Mouse (Mus musculus) neural tube, embryonic 14.5 days (tissue): ENCODE data around the gene Sgms1. TPM values are rescaled to one million over a fixed set of nuclear protein-coding genes. Genes with fewer than 3 reads are reported as not detected.

Source experiments
- ATAC-seq: fragments of 200-750 bp; cut with Nextera tagmentation; 2 replicates; pipeline ENCODE4 v1.8.0; 2017; ENCODE audit warnings: low read depth, mild to moderate bottlenecking, moderate TSS enrichment, moderate library complexity
- H3K27ac ChIP-seq: fragments of 300-500 bp; sonication (generic); 2 replicates; pipeline ENCODE4 v1.5.1; 2014; ENCODE audit warnings: low read depth, mild to moderate bottlenecking, control low read depth, low read length, moderate library complexity, mixed read lengths
- H3K27me3 ChIP-seq: fragments of 300-500 bp; sonication (generic); 2 replicates; pipeline ENCODE4 v1.6.1; 2014; ENCODE audit warnings: low read length; ENCODE audit not compliant: control insufficient read depth, insufficient read depth
- H3K36me3 ChIP-seq: fragments of 300-500 bp; sonication (generic); 2 replicates; pipeline ENCODE4 v1.6.1; 2014; ENCODE audit warnings: low read length, mixed read lengths; ENCODE audit not compliant: control insufficient read depth, insufficient read depth
- H3K4me1 ChIP-seq: fragments of 300-500 bp; sonication (generic); 2 replicates; pipeline ENCODE4 v1.6.1; 2014; ENCODE audit warnings: low read length; ENCODE audit not compliant: control insufficient read depth, insufficient read depth
- H3K4me2 ChIP-seq: fragments of 300-500 bp; sonication (generic); 2 replicates; pipeline ENCODE4 v1.6.1; 2014; ENCODE audit warnings: mild to moderate bottlenecking, low read depth, low read length, control low read depth
- H3K4me3 ChIP-seq: fragments of 300-500 bp; sonication (generic); 2 replicates; pipeline ENCODE4 v1.5.1; 2014; ENCODE audit warnings: low read depth, low read length, control low read depth, mixed read lengths
- H3K9ac ChIP-seq: fragments of 300-500 bp; sonication (generic); replicated peaks from 2 replicates; pipeline ENCODE4 v1.6.1; 2014; ENCODE audit warnings: low read depth, mild to moderate bottlenecking, control low read depth, low read length, mixed read lengths
- H3K9me3 ChIP-seq: fragments of 300-500 bp; sonication (generic); 2 replicates; pipeline ENCODE4 v1.6.1; 2016; ENCODE audit warnings: low read length; ENCODE audit not compliant: control insufficient read depth
- WGBS: fragments of 180-500 bp; shearing (Covaris S2); extraction: QIAGEN DNeasy Blood & Tissue Kit; methylation state at CpG from one replicate; pipeline ENCODE4 v1.1.7; 2014; 5-methylcytosine and 5-hydroxymethylcytosine counted together
- polyA plus RNA-seq: library from polyadenylated mRNA; unstranded; fragments of >200 nt; fragmentation: Nextera tagmentation; extraction: Ambion mirVana; gene quantifications from 2 replicates; pipeline ENCODE4 v1.2.1, GENCODE M21; 2014

Gene Sgms1
- polyA plus RNA-seq, 1 experiment from 2014 or later = 19.2 TPM

DNA sequence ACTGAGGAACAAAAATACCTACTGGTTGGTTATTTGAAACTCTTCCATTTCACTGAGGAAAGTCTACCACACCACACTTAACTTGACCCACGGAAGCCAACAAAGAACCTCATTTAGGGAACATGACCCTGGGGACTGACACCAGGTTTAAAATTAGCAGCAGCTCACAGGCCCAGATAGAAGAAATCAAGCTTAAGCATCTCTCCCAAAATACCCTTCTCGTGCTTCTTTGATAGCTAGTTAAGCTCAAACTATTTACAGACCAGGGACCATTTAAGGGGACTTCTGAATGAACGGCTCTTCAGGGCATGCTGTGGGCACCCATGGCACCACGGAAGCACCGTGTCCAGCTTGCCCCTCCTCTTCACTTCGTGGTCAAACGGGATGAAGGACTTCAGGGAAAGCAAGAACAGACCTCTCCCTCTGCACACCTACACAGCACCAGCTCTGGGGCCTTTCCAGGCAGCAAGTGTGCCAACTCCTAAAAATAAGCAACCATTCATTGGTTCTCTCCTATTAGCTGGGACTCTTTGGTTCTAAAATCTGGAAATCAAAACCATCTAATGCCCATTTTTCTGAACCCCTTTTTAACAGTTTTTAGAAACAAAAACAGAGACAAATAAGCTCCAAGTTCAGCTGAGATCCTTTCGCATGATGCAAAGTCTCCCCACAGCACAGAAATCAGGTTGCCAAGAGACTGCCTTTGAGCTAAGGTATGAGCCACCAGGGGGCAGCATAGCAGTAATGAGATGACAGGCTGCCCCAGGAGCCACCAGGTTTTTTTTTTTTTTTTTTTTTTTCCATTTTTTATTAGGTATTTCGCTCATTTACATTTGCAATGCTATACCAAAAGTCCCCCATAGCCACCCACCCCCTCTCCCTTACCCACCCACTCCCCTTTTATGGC, 219.6 kb downstream of the Sgms1 start:
- H3K27ac ChIP-seq = no peak overlapping the region
- no peak overlapping the region for H3K4me3 ChIP-seq
- no peak overlapping the region for H3K4me2 ChIP-seq
- 84% methylated on average over 9 of the region's 9 CpGs for WGBS
- H3K27me3 ChIP-seq = no peaks in the 10 kb centered on the region
- H3K4me1 ChIP-seq = no peaks in the 10 kb centered on the region
- H3K9ac ChIP-seq = no peak overlapping the region
- no peaks in the 10 kb centered on the region for H3K36me3 ChIP-seq
- ATAC-seq = peak; percentile 69; the same call in 1 of the 2 replicates
- no peaks in the 10 kb centered on the region for H3K9me3 ChIP-seq

DNA sequence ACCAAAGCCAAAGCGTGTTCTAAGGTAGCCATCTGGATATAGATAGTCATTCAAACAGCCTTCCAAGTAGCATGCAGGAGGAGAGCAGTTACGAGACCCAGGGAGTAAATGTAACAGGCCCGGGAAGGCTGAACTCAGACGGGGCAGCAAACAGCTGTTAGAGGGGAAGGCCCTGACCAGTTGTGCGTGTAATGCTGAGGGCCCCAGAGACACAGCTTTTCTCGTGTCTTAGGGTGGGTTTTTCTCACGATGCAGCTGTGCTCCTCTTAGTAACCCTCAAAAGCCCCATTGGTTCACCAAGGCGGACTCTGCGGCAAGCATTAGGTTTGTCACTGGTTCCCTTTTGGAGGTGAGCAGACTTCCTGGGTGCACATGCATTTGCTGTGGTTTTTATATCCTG, 221.5 kb downstream of the Sgms1 start:
- no peaks in the 10 kb centered on the region for H3K27me3 ChIP-seq
- H3K9me3 ChIP-seq = no peaks in the 10 kb centered on the region
- no peaks in the 10 kb centered on the region for H3K36me3 ChIP-seq
- H3K27ac ChIP-seq = no peak overlapping the region
- no peak overlapping the region for H3K4me3 ChIP-seq
- no peak overlapping the region for H3K4me2 ChIP-seq
- H3K4me1 ChIP-seq = no peaks in the 10 kb centered on the region
- whole genome bisulfite sequencing = 83% methylated on average over 9 of the region's 9 CpGs
- ATAC-seq = no peak
- no peak overlapping the region for H3K9ac ChIP-seq

DNA sequence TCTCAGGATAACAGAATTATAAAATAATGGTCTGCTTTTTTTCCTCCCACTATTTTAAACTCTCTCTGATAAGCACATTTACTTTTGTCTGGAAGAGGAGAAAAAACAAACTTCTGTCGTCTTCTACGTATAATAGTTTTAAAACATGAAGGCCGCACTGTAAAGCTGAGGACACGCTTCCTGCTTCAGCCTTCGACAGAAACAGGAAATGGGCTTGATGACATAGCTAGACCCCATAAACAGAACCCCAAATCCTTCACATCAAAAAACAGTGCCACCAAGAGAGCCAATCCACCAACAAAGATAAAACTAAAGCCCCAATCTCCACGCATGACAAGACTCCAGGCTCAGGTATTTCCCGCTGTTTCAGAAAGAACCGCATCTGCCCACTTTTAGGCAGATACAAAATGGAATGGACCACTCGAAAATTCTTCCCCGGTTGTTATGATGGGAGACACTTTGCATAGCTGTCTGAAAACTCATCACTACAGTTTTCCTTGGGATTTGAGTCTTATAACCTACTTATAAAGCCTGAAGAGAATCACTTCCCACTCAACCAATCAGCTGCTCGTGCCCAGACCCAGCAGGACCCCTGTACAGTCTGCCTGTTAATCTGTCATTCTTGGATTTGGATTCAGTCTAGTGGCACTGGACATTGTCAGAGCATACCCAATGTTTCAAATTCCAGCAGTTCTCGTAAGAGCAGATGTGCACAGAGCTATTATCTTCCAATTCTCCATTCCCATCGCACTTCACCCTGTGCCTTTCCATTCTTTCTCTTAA, 222.5 kb downstream of the Sgms1 start:
- H3K4me3 ChIP-seq = no peak overlapping the region
- 94% methylated on average over 13 of the region's 13 CpGs for WGBS
- no peak for ATAC-seq
- no peaks in the 10 kb centered on the region for H3K9me3 ChIP-seq
- H3K36me3 ChIP-seq = no peaks in the 10 kb centered on the region
- H3K9ac ChIP-seq = no peak overlapping the region
- H3K27ac ChIP-seq = no peak overlapping the region
- H3K4me1 ChIP-seq = no peaks in the 10 kb centered on the region
- no peaks in the 10 kb centered on the region for H3K27me3 ChIP-seq
- no peak overlapping the region for H3K4me2 ChIP-seq

DNA sequence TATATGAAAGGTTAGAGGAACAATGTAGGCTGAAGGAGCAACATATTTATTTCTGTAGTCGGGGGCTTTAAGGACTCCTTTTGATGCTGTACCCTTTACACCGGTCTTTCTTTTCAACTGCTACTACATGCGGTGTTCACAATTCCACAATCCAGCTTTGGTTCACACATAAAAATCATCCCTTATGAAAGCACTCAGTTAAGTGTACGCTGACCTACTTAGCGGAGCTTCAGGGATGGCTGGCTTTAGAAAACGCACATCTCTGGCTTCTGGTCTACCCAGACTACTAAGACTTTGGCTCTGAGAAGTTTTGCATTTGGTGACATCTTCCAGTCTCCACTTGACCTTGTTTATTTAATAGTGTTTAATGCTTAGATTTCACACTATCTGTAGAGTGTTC, 223.8 kb downstream of the Sgms1 start:
- H3K9ac ChIP-seq = no peak overlapping the region
- no peaks in the 10 kb centered on the region for H3K27me3 ChIP-seq
- no peak overlapping the region for H3K4me2 ChIP-seq
- H3K36me3 ChIP-seq = no peaks in the 10 kb centered on the region
- H3K27ac ChIP-seq = no peak overlapping the region
- H3K4me3 ChIP-seq = no peak overlapping the region
- no peak for ATAC-seq
- 93% methylated on average over 6 of the region's 6 CpGs for WGBS
- no peaks in the 10 kb centered on the region for H3K4me1 ChIP-seq
- H3K9me3 ChIP-seq = no peaks in the 10 kb centered on the region

DNA sequence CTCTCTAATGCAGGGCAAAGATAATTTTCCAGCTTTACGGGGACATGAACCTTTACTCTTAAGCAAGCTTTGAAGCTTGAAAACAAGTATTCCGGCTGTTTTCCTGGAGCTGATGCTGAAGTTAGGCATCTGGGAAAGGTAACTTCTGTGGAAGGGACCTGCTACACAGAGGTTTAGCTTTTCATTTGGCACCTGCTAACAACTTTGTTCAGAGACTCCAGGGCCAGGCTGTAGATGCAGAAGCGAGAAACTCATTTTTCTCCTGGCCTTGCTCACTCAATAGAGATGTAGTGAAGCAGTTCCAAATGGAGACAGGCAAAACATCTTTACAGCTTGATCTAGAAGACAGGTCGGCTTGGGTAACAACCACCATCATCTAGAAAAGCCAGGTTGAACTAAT, 225.4 kb downstream of the Sgms1 start:
- H3K36me3 ChIP-seq = no peaks in the 10 kb centered on the region
- no peak overlapping the region for H3K27ac ChIP-seq
- no peaks in the 10 kb centered on the region for H3K4me1 ChIP-seq
- no peaks in the 10 kb centered on the region for H3K9me3 ChIP-seq
- 97% methylated on average over 4 of the region's 4 CpGs for WGBS
- H3K27me3 ChIP-seq = no peaks in the 10 kb centered on the region
- H3K4me3 ChIP-seq = no peak overlapping the region
- H3K9ac ChIP-seq = no peak overlapping the region
- H3K4me2 ChIP-seq = no peak overlapping the region
- no peak for ATAC-seq

DNA sequence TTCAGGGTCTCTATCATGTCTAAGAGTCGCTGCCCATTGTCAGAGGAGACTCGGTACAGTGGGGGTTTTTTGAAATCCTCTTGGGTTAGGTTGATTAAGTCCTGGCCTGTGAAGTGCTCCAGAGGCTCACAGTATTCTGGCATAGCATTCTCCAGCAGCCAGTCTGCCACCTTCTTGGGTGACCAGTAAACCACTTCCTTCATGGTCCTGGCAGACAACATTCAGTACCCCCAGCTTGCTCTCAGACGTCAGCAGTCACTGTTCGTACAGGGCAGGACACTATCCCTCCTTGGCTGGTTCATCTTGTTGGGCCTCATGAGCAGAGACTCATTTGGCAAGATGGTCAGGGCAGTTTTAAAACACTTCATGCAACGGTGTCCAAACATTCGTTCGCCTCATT, 229.6 kb downstream of the Sgms1 start:
- ATAC-seq = no peak
- no peak overlapping the region for H3K27ac ChIP-seq
- no peak overlapping the region for H3K4me3 ChIP-seq
- WGBS = 96% methylated on average over 7 of the region's 7 CpGs
- H3K9me3 ChIP-seq = no peaks in the 10 kb centered on the region
- no peak overlapping the region for H3K9ac ChIP-seq
- H3K4me2 ChIP-seq = no peak overlapping the region
- H3K27me3 ChIP-seq = no peaks in the 10 kb centered on the region
- H3K4me1 ChIP-seq = no peaks in the 10 kb centered on the region
- no peaks in the 10 kb centered on the region for H3K36me3 ChIP-seq

DNA sequence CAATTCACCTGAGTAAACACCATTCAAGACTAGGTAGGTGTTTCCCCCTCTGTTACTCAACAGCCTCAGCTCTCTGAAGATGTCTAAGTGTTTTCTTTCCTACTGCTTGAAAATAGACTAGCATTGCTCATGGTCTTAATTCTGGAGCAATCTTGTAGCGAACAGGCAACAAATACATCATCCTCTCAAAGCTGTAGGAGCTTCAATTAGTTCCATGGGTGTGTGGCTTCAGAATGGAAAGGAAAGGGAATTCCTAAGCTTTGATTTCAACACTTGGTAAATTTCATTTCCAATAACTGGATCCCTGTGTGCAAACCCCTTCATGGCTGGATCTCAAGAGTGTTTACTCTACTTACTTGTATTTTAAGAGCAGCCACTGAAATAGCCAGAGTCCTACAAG, 230.3 kb downstream of the Sgms1 start:
- no peaks in the 10 kb centered on the region for H3K36me3 ChIP-seq
- no peaks in the 10 kb centered on the region for H3K9me3 ChIP-seq
- no peaks in the 10 kb centered on the region for H3K27me3 ChIP-seq
- H3K27ac ChIP-seq = no peak overlapping the region
- no peak overlapping the region for H3K9ac ChIP-seq
- no peak overlapping the region for H3K4me3 ChIP-seq
- no peak for ATAC-seq
- no peaks in the 10 kb centered on the region for H3K4me1 ChIP-seq
- no peak overlapping the region for H3K4me2 ChIP-seq
- 92% methylated on average over 1 of the region's 1 CpGs for WGBS

DNA sequence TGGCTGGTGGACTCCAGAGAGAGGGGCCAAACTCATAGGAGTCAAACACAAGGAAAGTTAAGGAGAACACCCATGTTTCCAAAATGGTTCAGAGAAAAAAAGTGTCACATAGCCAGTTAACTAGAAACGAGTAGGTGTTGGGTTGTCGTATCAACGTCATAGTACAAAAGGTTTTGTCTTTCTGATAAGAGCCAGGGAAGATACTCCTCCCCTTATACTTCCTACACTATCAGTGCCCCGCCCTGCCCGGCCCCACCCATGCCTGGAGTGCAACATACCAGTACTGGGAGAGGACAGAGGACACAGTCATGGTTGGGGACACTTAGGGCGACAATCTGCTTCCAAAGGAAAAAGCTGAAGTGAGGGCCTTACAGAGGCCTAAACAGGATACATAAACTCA, 232.5 kb downstream of the Sgms1 start:
- Histone ChIP-seq H3K4me3 (no peak overlapping the region), H3K9me3 (no peaks in the 10 kb centered on the region), H3K27ac (no peak overlapping the region), H3K36me3 (no peaks in the 10 kb centered on the region), H3K4me2 (no peak overlapping the region), H3K9ac (no peak overlapping the region), H3K4me1 (no peaks in the 10 kb centered on the region), H3K27me3 (no peaks in the 10 kb centered on the region)
- WGBS = 97% methylated on average over 6 of the region's 6 CpGs
- ATAC-seq = no peak

DNA sequence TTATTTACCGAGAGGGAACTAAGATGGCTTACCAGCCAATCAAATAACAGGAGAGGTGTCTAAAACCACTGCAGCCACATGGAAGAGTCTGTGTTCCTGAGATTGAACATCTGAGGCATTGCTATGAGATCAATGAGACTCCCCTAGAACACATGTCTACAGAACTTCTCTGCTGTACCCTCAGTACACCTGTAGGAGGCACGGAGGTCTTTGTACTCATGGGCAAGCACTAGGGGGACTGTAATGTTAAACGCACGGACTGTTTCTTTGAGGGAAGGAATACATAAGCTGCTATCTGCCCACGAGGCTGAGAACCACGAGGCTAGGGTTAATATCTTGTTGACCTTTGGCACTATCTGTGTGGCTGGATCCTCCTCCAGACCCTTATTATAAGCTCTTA, 237.0 kb downstream of the Sgms1 start:
- no peaks in the 10 kb centered on the region for H3K36me3 ChIP-seq
- 82% methylated on average over 6 of the region's 6 CpGs for WGBS
- H3K4me2 ChIP-seq = no peak overlapping the region
- no peaks in the 10 kb centered on the region for H3K9me3 ChIP-seq
- ATAC-seq = no peak
- no peak overlapping the region for H3K9ac ChIP-seq
- H3K27ac ChIP-seq = no peak overlapping the region
- no peaks in the 10 kb centered on the region for H3K27me3 ChIP-seq
- H3K4me3 ChIP-seq = no peak overlapping the region
- H3K4me1 ChIP-seq = no peaks in the 10 kb centered on the region
